Mouse (Mus musculus): ENCODE measurements around the gene Cog5. TPM values are rescaled to one million over a fixed set of nuclear protein-coding genes. Genes with fewer than 3 reads are reported as not detected.

The Cog5 gene
- polyA plus RNA-seq, 1 experiment from 2014 or later, result 34.2 TPM

DNA sequence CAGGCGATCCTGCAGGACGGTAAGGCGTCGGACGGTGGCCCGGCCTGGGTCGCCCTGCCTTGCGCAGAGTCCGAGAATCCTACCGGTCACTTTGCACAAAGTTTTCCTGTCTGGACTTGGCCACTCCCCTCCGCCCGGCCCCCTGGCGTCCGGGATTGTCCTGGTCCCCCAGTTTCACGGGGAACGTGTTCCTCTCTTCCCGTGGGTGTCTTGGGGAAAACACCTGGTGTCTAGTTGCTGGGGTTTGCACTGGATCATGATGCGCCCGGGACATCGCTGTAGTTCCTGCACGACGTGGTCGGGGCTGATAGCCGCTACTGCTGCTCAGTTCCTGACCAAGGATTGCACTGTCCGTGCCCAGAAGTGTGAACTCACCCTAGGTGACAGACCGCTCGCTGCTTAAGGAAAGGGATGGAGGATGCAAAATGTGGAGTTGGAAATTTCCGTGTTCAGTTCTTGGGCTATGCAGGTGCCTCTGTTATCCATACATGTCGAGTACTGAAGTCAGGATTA is 352 bp downstream of the Cog5 start:
- peak overlapping the region; percentile 68 for H3K4me2 ChIP-seq
- peaks cover 6% of the 10 kb centered on the region for H3K4me1 ChIP-seq (replicated peaks)
- peak overlapping the region; percentile 86 for H3K9ac ChIP-seq
- under 1% methylated on average over 29 of the region's 29 CpGs for WGBS
- no peaks in the 10 kb centered on the region for H3K27me3 ChIP-seq (replicated peaks)
- peak; percentile 83 for ATAC-seq (ENCODE audit: insufficient number of reproducible peaks, low FRiP score)
- H3K4me3 ChIP-seq, result peak overlapping the region; percentile 93
- peak overlapping the region; percentile 83 for H3K27ac ChIP-seq (ENCODE audit: poor library complexity, severe bottlenecking)
- H3K36me3 ChIP-seq, result no peaks in the 10 kb centered on the region; the same call in 1 of the 2 replicates
- no peaks in the 10 kb centered on the region for H3K9me3 ChIP-seq (replicated peaks)

GRCm38 (mm10) chr12:31656841-31657240 is 2.2 kb downstream of the Cog5 start:
- Histone ChIP-seq H3K4me1 (replicated peaks) (peaks cover 6% of the 10 kb centered on the region), H3K27ac (ENCODE audit: poor library complexity, severe bottlenecking) (no peak overlapping the region), H3K36me3 (peaks cover under 1% of the 10 kb centered on the region; the same call in 1 of the 2 replicates), H3K9me3 (replicated peaks) (no peaks in the 10 kb centered on the region), H3K4me3 (no peak overlapping the region), H3K4me2 (no peak overlapping the region), H3K27me3 (replicated peaks) (no peaks in the 10 kb centered on the region), H3K9ac (no peak overlapping the region)
- 89% methylated on average over 2 of the region's 2 CpGs for WGBS
- no peak for ATAC-seq (ENCODE audit: insufficient number of reproducible peaks, low FRiP score)

GRCm38 (mm10) chr12:31665999-31666398 is 11.3 kb downstream of the Cog5 start:
- Histone ChIP-seq H3K36me3 (peaks cover 54% of the 10 kb centered on the region), H3K9me3 (replicated peaks) (no peaks in the 10 kb centered on the region), H3K9ac (no peak overlapping the region), H3K27me3 (replicated peaks) (no peaks in the 10 kb centered on the region), H3K27ac (ENCODE audit: poor library complexity, severe bottlenecking) (no peak overlapping the region), H3K4me2 (no peak overlapping the region), H3K4me3 (no peak overlapping the region), H3K4me1 (replicated peaks) (no peaks in the 10 kb centered on the region)
- no peak for ATAC-seq (ENCODE audit: insufficient number of reproducible peaks, low FRiP score)
- WGBS, result 76% methylated on average over 6 of the region's 6 CpGs

DNA sequence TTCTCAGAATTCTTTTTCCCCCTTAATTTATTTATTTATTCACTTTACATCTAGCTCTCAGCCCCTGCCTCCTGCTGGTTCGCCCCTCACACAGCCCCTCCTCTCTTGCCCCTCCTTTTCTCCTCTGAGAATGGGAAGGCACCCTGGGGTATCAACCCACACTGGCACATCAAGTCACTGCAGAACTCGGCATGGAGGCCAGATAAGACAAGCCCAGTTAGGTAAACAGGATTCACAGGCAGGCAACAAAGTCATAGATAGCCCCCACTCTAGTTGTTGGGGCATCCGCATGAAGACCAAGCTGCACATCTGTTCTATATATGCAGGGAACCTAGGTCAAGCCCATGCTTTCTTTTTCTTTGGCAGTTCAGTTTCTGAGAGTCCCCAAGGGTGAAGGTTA is 12.5 kb downstream of the Cog5 start:
- WGBS, result 53% methylated on average over 3 of the region's 3 CpGs
- Histone ChIP-seq H3K9ac (no peak overlapping the region), H3K27me3 (replicated peaks) (no peaks in the 10 kb centered on the region), H3K36me3 (peaks cover 62% of the 10 kb centered on the region), H3K27ac (ENCODE audit: poor library complexity, severe bottlenecking) (no peak overlapping the region), H3K4me2 (no peak overlapping the region), H3K4me1 (replicated peaks) (no peaks in the 10 kb centered on the region), H3K4me3 (no peak overlapping the region), H3K9me3 (replicated peaks) (no peaks in the 10 kb centered on the region)
- ATAC-seq (ENCODE audit: insufficient number of reproducible peaks, low FRiP score), result no peak

DNA sequence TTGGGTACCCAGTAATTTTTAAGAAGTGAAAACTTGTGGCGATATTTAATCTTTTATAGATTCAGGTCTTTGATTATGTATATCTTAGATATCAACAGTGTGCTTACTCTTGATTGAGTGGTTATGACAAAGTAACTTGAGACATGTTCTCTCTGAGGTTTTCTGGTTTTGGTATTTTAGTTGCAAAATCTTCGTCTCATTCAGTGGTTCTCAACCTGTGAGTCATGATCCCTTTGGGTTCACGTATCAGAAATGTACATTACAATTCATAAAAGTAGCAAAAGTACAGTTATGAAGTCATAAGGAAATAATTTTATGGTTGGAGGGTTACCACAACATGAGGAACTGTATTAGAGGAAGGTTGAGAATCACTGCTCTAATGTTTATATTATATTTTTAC is 32.0 kb downstream of the Cog5 start:
- no peak overlapping the region for H3K9ac ChIP-seq
- 93% methylated on average over 3 of the region's 3 CpGs for WGBS
- no peaks in the 10 kb centered on the region for H3K27me3 ChIP-seq (replicated peaks)
- ATAC-seq (ENCODE audit: insufficient number of reproducible peaks, low FRiP score), result no peak
- no peak overlapping the region for H3K4me3 ChIP-seq
- H3K4me2 ChIP-seq, result no peak overlapping the region
- H3K27ac ChIP-seq (ENCODE audit: poor library complexity, severe bottlenecking), result no peak overlapping the region
- no peaks in the 10 kb centered on the region for H3K9me3 ChIP-seq (replicated peaks)
- H3K4me1 ChIP-seq (replicated peaks), result no peaks in the 10 kb centered on the region
- H3K36me3 ChIP-seq, result peaks cover 15% of the 10 kb centered on the region

DNA sequence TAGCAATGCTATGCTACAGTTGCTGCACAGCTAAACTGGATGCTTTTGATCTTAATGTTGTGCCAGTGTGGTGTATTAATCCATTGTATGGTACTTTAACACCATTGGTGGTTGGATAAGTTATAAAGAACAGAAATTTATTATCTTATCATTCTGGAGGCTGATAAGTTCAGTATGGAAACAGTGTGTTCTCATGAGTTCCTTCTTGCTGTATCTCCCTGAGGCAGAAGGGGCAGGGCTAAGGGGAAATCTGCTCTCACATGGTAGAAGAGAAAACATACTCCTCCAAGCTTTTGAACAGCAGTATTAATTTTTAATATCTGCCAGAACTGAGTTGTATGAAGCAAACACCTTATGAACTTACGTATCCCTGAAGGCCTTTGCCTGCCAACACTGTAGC is 38.6 kb downstream of the Cog5 start:
- Histone ChIP-seq H3K4me2 (no peak overlapping the region), H3K36me3 (peaks cover 24% of the 10 kb centered on the region), H3K9ac (no peak overlapping the region), H3K4me3 (no peak overlapping the region), H3K27me3 (replicated peaks) (no peaks in the 10 kb centered on the region), H3K4me1 (replicated peaks) (peaks cover 5% of the 10 kb centered on the region), H3K27ac (ENCODE audit: poor library complexity, severe bottlenecking) (no peak overlapping the region; the same call in 1 of the 2 replicates), H3K9me3 (replicated peaks) (peaks cover 7% of the 10 kb centered on the region)
- 71% methylated on average over 1 of the region's 1 CpGs for WGBS
- ATAC-seq (ENCODE audit: insufficient number of reproducible peaks, low FRiP score), result no peak

DNA sequence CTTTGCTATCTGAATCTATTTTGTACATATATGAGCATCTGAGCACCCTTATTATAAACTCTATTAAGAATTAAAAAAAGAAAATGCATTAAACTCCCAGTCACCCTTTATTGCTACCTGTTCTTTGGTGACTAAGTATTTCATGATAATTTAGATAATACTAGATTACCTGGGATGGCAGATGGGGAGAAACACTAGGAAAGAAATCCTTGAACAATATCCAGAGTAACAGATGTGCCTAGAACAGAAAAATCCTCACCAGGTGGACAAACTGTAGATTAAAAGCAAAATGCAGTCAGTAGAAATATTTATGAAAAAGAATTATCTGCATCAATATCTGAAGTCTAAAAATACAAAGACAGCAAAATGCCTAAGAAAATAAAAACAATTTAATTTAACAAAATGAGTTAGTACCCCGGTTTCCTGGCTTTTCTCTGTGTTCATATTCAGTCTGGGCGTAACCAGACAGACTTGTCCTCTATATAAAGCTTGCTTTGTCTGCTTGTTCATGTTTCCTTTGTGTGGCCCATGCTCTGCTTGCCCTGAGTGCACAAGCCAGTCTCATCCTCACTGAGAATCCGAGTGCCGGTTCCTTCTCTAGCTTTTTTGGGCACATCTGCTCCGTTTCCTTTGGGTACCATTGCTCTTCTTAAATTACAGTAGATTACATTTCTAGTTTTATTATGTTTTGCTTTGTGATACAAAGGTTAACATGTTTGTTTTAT is 46.1 kb downstream of the Cog5 start:
- 65% methylated on average over 5 of the region's 5 CpGs for WGBS
- ATAC-seq (ENCODE audit: insufficient number of reproducible peaks, low FRiP score), result no peak
- H3K9ac ChIP-seq, result no peak overlapping the region
- peaks cover 7% of the 10 kb centered on the region for H3K9me3 ChIP-seq (replicated peaks)
- peaks cover 6% of the 10 kb centered on the region for H3K4me1 ChIP-seq (replicated peaks)
- H3K27me3 ChIP-seq (replicated peaks), result no peaks in the 10 kb centered on the region
- H3K36me3 ChIP-seq, result peaks cover 15% of the 10 kb centered on the region
- no peak overlapping the region for H3K4me2 ChIP-seq
- H3K4me3 ChIP-seq, result no peak overlapping the region
- H3K27ac ChIP-seq (ENCODE audit: poor library complexity, severe bottlenecking), result peak overlapping the region; percentile 54; the same call in 1 of the 2 replicates

DNA sequence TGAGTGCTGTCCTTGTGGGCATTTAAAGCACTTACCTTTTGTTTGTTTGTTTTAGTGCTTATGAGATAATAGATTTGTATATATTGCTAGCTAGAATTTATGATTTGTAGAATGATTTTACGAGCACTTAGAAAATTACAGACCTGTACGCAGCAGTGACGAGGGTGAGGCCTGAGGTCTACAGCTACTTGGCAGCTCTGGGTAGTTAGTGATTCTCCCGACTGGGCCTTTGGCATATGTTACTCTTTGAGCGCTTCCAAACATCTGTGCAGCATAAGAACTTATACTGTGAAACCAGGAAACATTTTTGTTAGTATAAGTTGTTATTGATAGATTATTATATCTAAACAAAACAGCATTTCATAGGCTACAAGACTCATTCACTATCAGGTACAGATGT is 46.7 kb downstream of the Cog5 start:
- 79% methylated on average over 5 of the region's 5 CpGs for WGBS
- no peak for ATAC-seq (ENCODE audit: insufficient number of reproducible peaks, low FRiP score)
- Histone ChIP-seq H3K27me3 (replicated peaks) (no peaks in the 10 kb centered on the region), H3K36me3 (peaks cover 15% of the 10 kb centered on the region), H3K4me1 (replicated peaks) (peaks cover 6% of the 10 kb centered on the region), H3K27ac (ENCODE audit: poor library complexity, severe bottlenecking) (peak overlapping the region; percentile 54; the same call in 1 of the 2 replicates), H3K4me3 (no peak overlapping the region), H3K9me3 (replicated peaks) (peaks cover 7% of the 10 kb centered on the region), H3K9ac (no peak overlapping the region), H3K4me2 (no peak overlapping the region)

DNA sequence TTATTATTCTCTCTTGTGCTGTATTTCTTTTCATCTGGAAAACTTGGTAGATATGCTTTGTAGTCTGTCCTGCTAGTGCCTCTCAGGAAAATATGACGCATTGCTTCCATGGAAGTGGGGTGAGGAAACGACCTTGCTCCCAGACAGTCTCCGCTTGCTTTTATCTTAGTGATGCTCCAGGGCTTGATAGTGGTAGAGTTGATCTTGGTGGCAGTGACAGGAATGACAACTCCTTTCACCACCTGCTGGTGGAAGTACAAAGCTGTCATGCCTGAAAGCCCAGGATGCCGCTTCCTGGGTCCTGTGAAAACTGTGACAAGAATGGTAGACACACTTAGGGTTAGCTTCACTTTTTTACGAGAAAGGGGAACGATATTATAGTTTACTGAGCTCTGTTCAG is 49.2 kb downstream of the Cog5 start:
- Histone ChIP-seq H3K27ac (ENCODE audit: poor library complexity, severe bottlenecking) (peak overlapping the region; percentile 88), H3K4me3 (no peak overlapping the region), H3K4me2 (peak overlapping the region; percentile 40), H3K9ac (no peak overlapping the region), H3K9me3 (replicated peaks) (no peaks in the 10 kb centered on the region), H3K4me1 (replicated peaks) (peaks cover 6% of the 10 kb centered on the region), H3K36me3 (peaks cover under 1% of the 10 kb centered on the region; the same call in 1 of the 2 replicates), H3K27me3 (replicated peaks) (no peaks in the 10 kb centered on the region)
- WGBS, result 23% methylated on average over 6 of the region's 6 CpGs
- peak; percentile 78 for ATAC-seq (ENCODE audit: insufficient number of reproducible peaks, low FRiP score)

GRCm38 (mm10) chr12:31706168-31706567 is 51.5 kb downstream of the Cog5 start:
- H3K27me3 ChIP-seq (replicated peaks), result no peaks in the 10 kb centered on the region
- no peak overlapping the region for H3K9ac ChIP-seq
- H3K4me1 ChIP-seq (replicated peaks), result peaks cover 9% of the 10 kb centered on the region
- WGBS, result 31% methylated on average over 2 of the region's 2 CpGs
- no peak overlapping the region for H3K4me2 ChIP-seq
- peaks cover 10% of the 10 kb centered on the region; the same call in 1 of the 2 replicates for H3K36me3 ChIP-seq
- no peaks in the 10 kb centered on the region for H3K9me3 ChIP-seq (replicated peaks)
- peak overlapping the region; percentile 74 for H3K27ac ChIP-seq (ENCODE audit: poor library complexity, severe bottlenecking)
- no peak overlapping the region for H3K4me3 ChIP-seq
- ATAC-seq (ENCODE audit: insufficient number of reproducible peaks, low FRiP score), result no peak

DNA sequence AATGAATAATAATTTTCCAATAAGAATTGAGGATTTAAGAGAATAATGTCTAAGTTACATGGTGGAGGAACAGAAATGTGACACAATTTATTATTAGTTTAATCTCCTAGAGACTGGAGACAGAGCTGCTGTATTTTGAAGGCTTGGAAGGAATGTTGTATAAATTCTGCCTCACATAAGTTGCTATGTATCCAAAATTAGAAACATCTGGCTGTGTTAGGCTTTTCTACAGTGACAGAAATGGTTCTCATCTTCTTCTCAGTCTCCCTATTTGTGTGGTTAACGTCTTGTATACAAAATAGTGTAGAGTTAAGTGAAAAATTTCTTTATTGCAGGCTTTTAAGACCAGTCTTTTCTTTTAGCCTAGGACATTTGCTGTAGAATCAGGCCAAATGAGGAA is 52.9 kb downstream of the Cog5 start:
- H3K4me3 ChIP-seq, result no peak overlapping the region
- H3K9me3 ChIP-seq (replicated peaks), result no peaks in the 10 kb centered on the region
- H3K27me3 ChIP-seq (replicated peaks), result no peaks in the 10 kb centered on the region
- H3K9ac ChIP-seq, result no peak overlapping the region
- H3K4me1 ChIP-seq (replicated peaks), result peaks cover 9% of the 10 kb centered on the region
- H3K4me2 ChIP-seq, result no peak overlapping the region
- peaks cover 10% of the 10 kb centered on the region; the same call in 1 of the 2 replicates for H3K36me3 ChIP-seq
- H3K27ac ChIP-seq (ENCODE audit: poor library complexity, severe bottlenecking), result peak overlapping the region; percentile 62; the same call in 1 of the 2 replicates
- no peak for ATAC-seq (ENCODE audit: insufficient number of reproducible peaks, low FRiP score)
- 50% methylated on average over 1 of the region's 1 CpGs for WGBS
